Mouse (Mus musculus): ENCODE data around the gene Ccdc188.
"Not testable (repeated sequence)": the region's sequence is repeated elsewhere in the genome, so short reads cannot be mapped to it uniquely, and the experiment has no call there.

Gene Ccdc188

DNA sequence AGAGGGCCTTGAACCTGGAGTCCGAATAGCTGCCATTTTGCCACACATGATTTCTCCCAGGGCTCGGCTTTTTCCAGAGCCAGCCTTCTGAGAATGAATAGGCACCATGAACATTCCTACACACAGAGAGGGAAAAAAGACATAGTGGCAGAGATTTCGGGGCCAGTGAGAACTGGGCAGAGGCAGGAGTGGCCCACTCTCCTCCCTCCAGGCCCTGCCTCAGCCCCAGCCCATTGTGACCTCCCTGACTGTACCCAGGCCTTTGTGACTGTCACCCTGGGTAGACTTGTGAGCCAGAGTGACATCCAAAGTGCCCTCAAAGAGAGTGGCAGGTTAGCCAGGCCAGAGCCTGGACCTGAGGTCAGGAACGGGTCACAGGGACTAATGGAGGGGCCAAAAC is at the start of gene Ccdc188:
Ccdc188 (plus strand) TSS at position 301 of the 400 bp plus-strand sequence.
- no peak for DNase-seq (ENCODE audit: low spot score in 2 of 2)

DNA sequence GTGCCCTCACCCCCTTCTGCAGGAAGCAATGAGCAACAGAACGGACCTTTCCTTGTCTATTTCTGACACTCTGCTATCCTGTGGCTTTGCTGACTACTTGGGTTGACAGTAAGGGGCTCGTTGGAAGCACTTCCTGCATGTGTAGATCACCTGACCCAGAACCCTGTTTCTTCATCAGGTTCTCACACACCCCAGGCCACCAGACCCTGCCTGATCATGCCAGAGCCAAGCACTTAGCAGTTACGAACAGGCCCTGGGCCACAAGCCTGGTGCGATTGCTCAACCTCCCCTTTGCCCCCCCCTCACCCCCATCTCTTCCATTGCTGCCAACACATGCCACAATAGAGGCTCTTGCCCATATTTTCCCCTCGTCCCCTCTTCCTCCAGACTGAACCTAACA is 48.5 kb upstream of the Ccdc188 start:
- DNase-seq (ENCODE audit: low spot score in 2 of 2) = no peak

GRCm38 (mm10) chr16:18169776-18170175 is 47.9 kb upstream of the Ccdc188 start:
- DNase-seq (ENCODE audit: low spot score in 2 of 2) = no peak

DNA sequence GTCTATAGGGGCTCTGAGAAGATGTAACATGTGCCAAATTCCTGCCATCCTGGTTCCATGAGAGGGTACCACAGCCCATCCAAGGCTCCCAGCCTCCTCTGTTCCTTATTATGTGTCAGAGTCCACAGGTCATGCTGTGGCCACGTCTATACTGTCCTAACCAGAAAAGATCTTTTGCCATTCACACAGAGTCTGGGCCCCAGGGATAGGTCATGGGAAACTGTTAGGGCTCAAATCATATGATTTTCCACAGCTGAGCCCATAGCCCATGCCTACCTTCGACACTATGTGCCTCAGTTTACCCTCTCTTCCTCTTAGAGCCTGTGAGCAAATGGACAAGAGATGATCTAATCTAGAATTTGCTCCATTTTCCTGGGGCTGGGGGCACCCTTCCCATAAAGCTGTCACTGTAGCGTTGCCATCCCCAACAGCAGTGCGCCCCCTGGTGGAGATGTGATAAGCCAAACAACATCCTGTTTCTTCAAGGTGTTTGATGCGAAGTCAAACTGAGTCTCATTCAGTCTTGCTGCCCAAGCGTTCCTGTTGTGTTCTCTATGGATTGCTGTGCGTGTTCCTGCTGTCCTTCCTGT is 45.3 kb upstream of the Ccdc188 start:
- peak in 1 of 2 experiments; percentile 79 for DNase-seq (ENCODE audit: low spot score in 2 of 2)

- peak; percentile 55 to 69 for DNase-seq (ENCODE audit: low spot score in 2 of 2)
These were observed 44.4 kb upstream of the Ccdc188 start for GRCm38 (mm10) chr16:18173231-18173630.

GRCm38 (mm10) chr16:18173788-18174187 is 43.9 kb upstream of the Ccdc188 start:
- DNase-seq (ENCODE audit: low spot score in 2 of 2) = peak in 1 of 2 experiments; percentile 55

- no peak for DNase-seq (ENCODE audit: low spot score in 2 of 2)
These were observed 41.7 kb upstream of the Ccdc188 start for GRCm38 (mm10) chr16:18175817-18176541.

GRCm38 (mm10) chr16:18176758-18177157 is 40.9 kb upstream of the Ccdc188 start:
- DNase-seq (ENCODE audit: low spot score in 2 of 2) = no peak

DNA sequence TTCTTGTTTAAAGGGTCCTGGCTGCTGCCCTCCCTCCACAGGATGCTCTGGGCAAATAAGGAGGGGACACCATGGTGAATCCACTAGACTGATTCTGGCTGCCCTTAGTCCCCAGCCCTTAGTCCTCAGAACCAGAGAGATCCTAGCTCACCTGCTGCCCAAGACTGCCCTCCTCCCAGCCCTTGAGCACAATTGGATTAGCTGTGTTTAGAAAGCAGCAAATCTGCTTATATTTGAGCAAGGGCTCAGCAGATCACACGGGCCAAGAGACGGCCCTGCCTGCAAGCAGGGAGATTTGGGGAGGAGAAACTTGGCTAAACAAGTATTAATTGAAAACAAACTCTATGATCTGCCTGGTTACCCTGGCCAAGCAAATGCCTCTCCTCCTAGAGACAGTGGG is 38.1 kb upstream of the Ccdc188 start:
- no peak for DNase-seq (ENCODE audit: low spot score in 2 of 2)

GRCm38 (mm10) chr16:18181398-18181797 is 36.3 kb upstream of the Ccdc188 start:
- no peak for DNase-seq (ENCODE audit: low spot score in 2 of 2)

- DNase-seq (ENCODE audit: low spot score in 2 of 2) = no peak
These were observed 34.9 kb upstream of the Ccdc188 start for GRCm38 (mm10) chr16:18182766-18183165.

- DNase-seq (ENCODE audit: low spot score in 2 of 2) = no peak
These were observed 31.8 kb upstream of the Ccdc188 start for GRCm38 (mm10) chr16:18185715-18186449.

GRCm38 (mm10) chr16:18186798-18187197 is 30.9 kb upstream of the Ccdc188 start:
- no peak for DNase-seq (ENCODE audit: low spot score in 2 of 2)

DNA sequence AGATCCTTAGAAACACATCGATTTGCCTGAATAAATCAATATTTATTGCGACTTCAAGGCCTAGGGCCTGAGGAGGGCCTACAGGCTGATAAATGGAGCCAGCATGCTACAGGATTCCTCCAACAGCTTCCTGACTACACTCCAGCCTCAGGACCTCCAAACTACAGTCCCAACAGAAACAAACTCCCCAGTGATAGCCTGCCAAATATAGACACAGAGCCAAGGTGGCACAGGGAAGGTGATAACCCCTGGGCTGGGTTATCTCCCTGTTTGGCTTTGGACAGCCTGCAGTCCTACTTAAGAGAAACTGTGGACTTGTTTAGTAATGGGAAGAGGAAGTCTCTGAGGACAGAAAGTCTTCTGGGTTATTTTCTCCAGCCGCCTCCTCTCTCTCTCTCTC is 30.5 kb upstream of the Ccdc188 start:
- DNase-seq (ENCODE audit: low spot score in 2 of 2) = no peak

- DNase-seq (ENCODE audit: low spot score in 2 of 2) = no peak
These were observed 26.7 kb upstream of the Ccdc188 start for GRCm38 (mm10) chr16:18191006-18191405.

GRCm38 (mm10) chr16:18194208-18194985 is 23.3 kb upstream of the Ccdc188 start:
- DNase-seq (ENCODE audit: low spot score in 2 of 2) = no peak

DNA sequence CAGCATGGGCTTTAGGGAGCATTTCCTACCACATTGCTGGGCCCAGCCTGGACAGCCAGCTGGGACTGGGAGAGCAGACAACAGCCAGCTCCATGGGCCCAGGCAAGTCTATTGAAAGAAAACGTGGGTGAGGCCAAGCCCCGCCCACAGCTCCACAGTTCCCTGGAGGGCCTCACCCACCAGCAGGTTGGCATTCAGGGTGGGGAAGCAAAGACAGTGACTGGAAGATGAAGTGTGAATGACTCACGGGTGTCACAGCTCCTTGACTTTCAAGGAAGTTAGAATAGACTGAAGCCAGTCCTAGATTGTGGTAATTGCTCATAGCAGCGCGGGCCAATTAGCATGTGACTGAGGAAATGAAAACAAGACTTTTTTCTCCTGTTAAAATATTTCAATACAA is 22.6 kb upstream of the Ccdc188 start:
- peak; percentile 56 to 66 for DNase-seq (ENCODE audit: low spot score in 2 of 2)

DNA sequence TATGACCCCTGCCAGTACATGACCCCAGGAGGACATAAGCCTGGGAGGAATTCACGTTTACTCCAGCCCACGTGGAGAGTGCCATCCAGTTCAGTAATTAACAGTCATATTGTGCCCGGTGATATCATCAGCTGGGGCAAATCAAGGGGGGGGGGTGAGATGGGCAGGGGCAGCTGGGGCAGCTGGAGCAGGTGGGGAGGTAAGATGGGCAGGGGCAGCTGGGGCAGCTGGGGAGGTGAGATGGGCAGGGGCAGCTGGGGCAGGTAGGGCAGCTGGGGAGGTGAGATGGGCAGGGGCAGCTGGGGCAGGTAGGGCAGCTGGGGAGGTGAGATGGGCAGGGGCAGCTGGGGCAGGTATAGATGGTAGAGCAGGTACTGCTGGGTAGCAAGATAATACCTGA is 22.1 kb upstream of the Ccdc188 start:
- DNase-seq (ENCODE audit: low spot score in 2 of 2) = not testable (repeated sequence)

DNA sequence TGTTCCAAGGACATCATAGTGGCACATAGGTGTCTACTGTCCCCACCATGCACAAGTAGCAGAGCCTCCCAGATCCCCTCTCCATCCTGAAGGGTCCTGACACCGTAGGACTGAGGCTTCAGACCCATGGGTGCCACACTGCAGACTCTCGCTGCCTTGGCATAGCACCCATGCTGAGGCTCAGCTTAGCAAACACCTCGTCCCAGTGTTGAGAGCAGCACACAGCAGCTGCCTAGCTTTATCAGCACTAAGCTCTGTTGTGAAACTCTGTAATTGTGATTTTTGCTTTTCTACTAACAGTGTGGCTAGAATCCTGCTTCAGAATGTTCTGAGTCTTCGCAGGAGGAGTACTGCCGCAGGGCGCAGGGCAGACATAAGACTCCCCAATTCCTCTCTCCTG is 19.8 kb upstream of the Ccdc188 start:
- DNase-seq (ENCODE audit: low spot score in 2 of 2) = no peak

DNA sequence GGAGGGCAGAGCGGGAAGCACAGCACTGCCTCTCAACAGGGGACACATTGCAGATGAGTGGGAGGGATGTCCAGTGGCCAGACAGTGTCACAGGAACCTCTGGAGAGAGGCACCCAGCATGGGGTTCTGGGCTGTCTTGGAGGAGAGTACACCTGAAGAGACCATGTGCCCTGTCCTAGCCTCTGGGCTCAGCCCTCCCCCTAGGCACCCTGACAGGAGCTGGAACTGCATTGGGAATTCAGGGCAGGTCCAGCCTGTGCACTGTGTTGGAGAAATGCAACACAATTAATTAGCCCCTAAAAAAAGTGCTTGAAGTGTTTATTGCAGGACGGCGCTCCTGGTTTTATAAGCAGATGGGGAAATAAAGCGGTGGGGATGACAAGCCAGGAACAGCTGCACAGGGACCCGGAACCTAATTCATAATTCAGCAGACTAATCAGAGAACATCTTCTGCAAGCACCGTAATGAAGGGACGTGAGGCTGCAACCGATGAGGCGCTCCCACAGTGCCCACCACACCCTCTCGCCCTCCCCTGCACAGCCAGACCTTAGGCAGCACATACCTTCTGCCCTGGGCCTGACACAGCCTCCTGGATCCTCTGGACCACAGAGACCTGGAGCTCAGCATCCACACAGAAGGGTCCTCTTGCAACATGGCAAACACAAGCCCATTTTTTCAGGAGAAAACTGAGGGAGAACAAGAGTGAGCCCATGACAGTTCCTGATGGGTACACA is 19.1 kb upstream of the Ccdc188 start:
- no peak for DNase-seq (ENCODE audit: low spot score in 2 of 2)

- no peak for DNase-seq (ENCODE audit: low spot score in 2 of 2)
These were observed 17.6 kb upstream of the Ccdc188 start for GRCm38 (mm10) chr16:18200062-18200461.

All from frontal cortex, postnatal 14 days (tissue).